Mouse (Mus musculus) spleen, postnatal 10 days (tissue): ENCODE data around the gene Ndufab1.

Source experiments
- DNase-seq, 2 experiments: peaks; one replicate each; pipeline ENCODE4 v3.0.0; 2021 to 2022; ENCODE audit warnings: low spot score in 2 of 2

The Ndufab1 gene

GRCm38 (mm10) chr7:122101747-122102244 lies at the start of gene Ndufab1:
Ndufab1 (minus strand) TSS chr7:122101886.
- peak; percentile 80 to 91 for DNase-seq

GRCm38 (mm10) chr7:122140991-122141390 lies 39.3 kb upstream of the Ndufab1 start:
- DNase-seq, result no peak

GRCm38 (mm10) chr7:122138190-122138589 lies 36.5 kb upstream of the Ndufab1 start:
- no peak for DNase-seq

GRCm38 (mm10) chr7:122137071-122137470 lies 35.4 kb upstream of the Ndufab1 start:
- DNase-seq, result no peak

- DNase-seq, result peak in 1 of 2 experiments; percentile 56
Measured at GRCm38 (mm10) chr7:122135070-122135469, 33.4 kb upstream of the Ndufab1 start.

- no peak for DNase-seq
Measured at GRCm38 (mm10) chr7:122133338-122133625, 31.6 kb upstream of the Ndufab1 start.

- DNase-seq, result peak; percentile 98 to 100
Measured at GRCm38 (mm10) chr7:122132497-122133337, 31.0 kb upstream of the Ndufab1 start, which contains the start of the genes Palb2 and Dctn5. Palb2 (minus strand) TSS chr7:122132985. Dctn5 (plus strand) TSS chr7:122133041.

- no peak for DNase-seq
Measured at GRCm38 (mm10) chr7:122131834-122132233, 30.1 kb upstream of the Ndufab1 start.

GRCm38 (mm10) chr7:122126946-122127345 lies 25.3 kb upstream of the Ndufab1 start:
- no peak for DNase-seq

- no peak for DNase-seq
Measured at GRCm38 (mm10) chr7:122125636-122126035, 23.9 kb upstream of the Ndufab1 start.

- no peak for DNase-seq
Measured at GRCm38 (mm10) chr7:122123518-122123917, 21.8 kb upstream of the Ndufab1 start.

- DNase-seq, result no peak
Measured at GRCm38 (mm10) chr7:122108206-122108605, 6.5 kb upstream of the Ndufab1 start.

- DNase-seq, result peak in 1 of 2 experiments; percentile 20
Measured at GRCm38 (mm10) chr7:122101014-122101746, 506 bp downstream of the Ndufab1 start.

GRCm38 (mm10) chr7:122099222-122099621 lies 2.5 kb downstream of the Ndufab1 start:
- DNase-seq, result peak; percentile 25 to 64

- DNase-seq, result no peak
Measured at GRCm38 (mm10) chr7:122098009-122098408, 3.7 kb downstream of the Ndufab1 start.

- peak in 1 of 2 experiments; percentile 25 for DNase-seq
Measured at GRCm38 (mm10) chr7:122094564-122095330, 6.9 kb downstream of the Ndufab1 start.

GRCm38 (mm10) chr7:122087195-122087982 lies 14.3 kb downstream of the Ndufab1 start:
- DNase-seq, result peak in 1 of 2 experiments; percentile 16

- DNase-seq, result no peak
Measured at GRCm38 (mm10) chr7:122081071-122081470, 20.6 kb downstream of the Ndufab1 start.

GRCm38 (mm10) chr7:122079798-122080554 lies 21.7 kb downstream of the Ndufab1 start:
- DNase-seq, result no peak

- no peak for DNase-seq
Measured at GRCm38 (mm10) chr7:122074374-122074773, 27.3 kb downstream of the Ndufab1 start.
